Mouse (Mus musculus): Measurements from ENCODE around the gene Ptpro. TPM values are rescaled to one million over a fixed set of nuclear protein-coding genes. Genes with fewer than 3 reads are reported as not detected.

The Ptpro gene
- polyA plus RNA-seq, 1 experiment from 2014 or later = 41.7 TPM

DNA sequence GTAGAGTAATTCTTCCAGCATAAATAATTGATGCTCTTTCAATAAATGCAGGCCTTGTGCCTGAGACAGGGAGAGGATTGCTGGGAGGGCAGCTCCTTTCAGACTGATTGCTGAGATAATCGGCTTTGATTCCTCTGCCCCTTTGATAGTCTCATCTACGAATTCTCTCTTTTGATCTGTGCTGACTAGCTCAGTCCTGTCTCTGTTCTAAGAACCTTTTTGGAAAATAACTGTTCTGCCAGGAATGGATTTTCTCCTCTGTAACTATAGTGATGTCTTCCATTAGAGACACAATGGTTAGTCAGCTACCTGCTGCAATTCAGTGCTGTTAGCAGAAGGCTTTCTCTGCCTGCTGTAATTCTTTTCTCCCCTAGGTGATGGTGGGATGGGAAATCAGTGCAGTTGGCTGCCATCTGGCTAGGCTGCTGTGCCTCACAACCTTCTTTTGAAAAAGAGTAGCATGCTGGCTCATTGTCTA is 159.8 kb downstream of the Ptpro start:
- WGBS = 6% methylated on average over 2 of the region's 2 CpGs
- Histone ChIP-seq H3K9me3 (replicated peaks; ENCODE audit: control insufficient read depth, low read length) (no peaks in the 10 kb centered on the region), H3K27me3 (replicated peaks; ENCODE audit: control insufficient read depth, insufficient read depth, low read length) (no peaks in the 10 kb centered on the region), H3K36me3 (ENCODE audit: control insufficient read depth, insufficient read depth, low read length) (no peaks in the 10 kb centered on the region; the same call in 1 of the 2 replicates), H3K4me2 (ENCODE audit: low read length) (no peak overlapping the region), H3K4me3 (ENCODE audit: low read depth, low read length) (no peak overlapping the region), H3K4me1 (ENCODE audit: control insufficient read depth, insufficient read depth, low read length) (no peaks in the 10 kb centered on the region), H3K9ac (ENCODE audit: low read length) (no peak overlapping the region), H3K27ac (ENCODE audit: low read depth, low read length) (peak overlapping the region; percentile 34)
- peak; percentile 77 for DNase-seq (ENCODE audit: low spot score)
- peak; percentile 81 for ATAC-seq

DNA sequence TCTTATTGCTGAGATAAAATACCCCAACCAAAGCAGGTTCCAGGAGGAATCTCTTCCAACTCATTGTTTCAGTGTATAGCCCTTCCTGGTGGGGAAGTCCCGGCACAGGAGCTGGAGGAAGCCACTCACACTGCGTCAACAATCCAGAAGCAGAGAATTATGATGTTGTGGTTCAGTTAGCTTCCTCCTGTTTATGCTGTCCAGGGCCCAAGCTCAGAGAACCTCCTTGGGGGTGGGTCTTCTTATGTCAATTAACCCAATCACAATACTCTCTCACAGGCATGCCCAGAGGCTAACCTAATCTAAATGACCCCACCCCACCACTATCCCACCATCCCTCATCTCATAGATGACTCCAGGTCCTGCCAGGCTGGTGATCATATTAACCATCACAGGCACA is 160.9 kb downstream of the Ptpro start:
- Histone ChIP-seq H3K4me1 (ENCODE audit: control insufficient read depth, insufficient read depth, low read length) (no peaks in the 10 kb centered on the region), H3K9ac (ENCODE audit: low read length) (no peak overlapping the region), H3K4me2 (ENCODE audit: low read length) (no peak overlapping the region), H3K27me3 (replicated peaks; ENCODE audit: control insufficient read depth, insufficient read depth, low read length) (no peaks in the 10 kb centered on the region), H3K27ac (ENCODE audit: low read depth, low read length) (no peak overlapping the region), H3K9me3 (replicated peaks; ENCODE audit: control insufficient read depth, low read length) (no peaks in the 10 kb centered on the region), H3K36me3 (ENCODE audit: control insufficient read depth, insufficient read depth, low read length) (no peaks in the 10 kb centered on the region), H3K4me3 (ENCODE audit: low read depth, low read length) (no peak overlapping the region)
- DNase-seq (ENCODE audit: low spot score) (no peak), ATAC-seq (no peak)
- WGBS = 68% methylated on average over 2 of the region's 2 CpGs

DNA sequence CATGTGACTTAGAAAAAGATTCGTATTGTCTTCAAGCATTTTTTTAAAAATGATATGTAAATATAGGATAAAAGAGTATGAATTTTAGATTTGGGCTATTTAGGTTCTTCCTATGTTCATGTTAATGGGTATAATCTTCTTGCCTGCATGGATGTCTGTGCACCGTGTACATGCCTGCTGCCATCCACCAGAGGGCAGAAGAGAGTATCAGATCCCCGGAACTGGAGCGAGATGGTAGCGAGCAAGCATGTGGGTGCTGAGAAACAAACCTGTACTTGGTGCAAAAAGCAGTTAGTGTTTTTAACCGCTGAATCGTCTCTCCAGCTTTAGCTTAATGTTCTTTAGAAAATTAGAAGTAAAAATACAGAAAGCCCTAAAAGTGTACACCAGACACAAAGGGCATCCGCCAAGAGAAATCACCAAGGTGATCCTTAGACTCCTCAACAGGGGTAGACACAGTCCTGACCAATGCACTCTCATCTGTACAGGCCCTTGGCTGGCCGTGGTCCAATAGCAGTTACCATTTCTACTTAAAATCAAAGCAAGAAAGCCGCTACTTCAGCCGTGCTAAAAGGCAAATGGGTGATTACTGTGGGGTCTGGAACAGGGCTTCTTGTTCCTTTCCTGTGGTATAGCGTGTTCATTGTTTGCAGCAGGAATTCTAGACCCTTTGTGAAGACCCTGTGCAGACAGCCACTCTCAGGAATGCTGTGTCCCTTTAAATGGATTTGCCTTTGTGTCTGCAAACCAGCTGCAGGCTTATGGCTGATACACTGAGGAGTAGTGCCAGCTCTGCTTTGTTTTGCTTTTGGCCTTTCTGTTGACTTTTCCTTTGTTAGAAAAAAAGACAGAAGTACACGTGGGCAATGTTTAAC is 162.6 kb downstream of the Ptpro start:
- Histone ChIP-seq H3K36me3 (ENCODE audit: control insufficient read depth, insufficient read depth, low read length) (no peaks in the 10 kb centered on the region), H3K4me2 (ENCODE audit: low read length) (no peak overlapping the region), H3K4me3 (ENCODE audit: low read depth, low read length) (no peak overlapping the region), H3K9me3 (replicated peaks; ENCODE audit: control insufficient read depth, low read length) (no peaks in the 10 kb centered on the region), H3K4me1 (ENCODE audit: control insufficient read depth, insufficient read depth, low read length) (no peaks in the 10 kb centered on the region), H3K27me3 (replicated peaks; ENCODE audit: control insufficient read depth, insufficient read depth, low read length) (no peaks in the 10 kb centered on the region), H3K27ac (ENCODE audit: low read depth, low read length) (no peak overlapping the region), H3K9ac (ENCODE audit: low read length) (no peak overlapping the region)
- WGBS = 43% methylated on average over 13 of the region's 13 CpGs
- ATAC-seq = peak; percentile 62
- DNase-seq (ENCODE audit: low spot score) = peak; percentile 69

DNA sequence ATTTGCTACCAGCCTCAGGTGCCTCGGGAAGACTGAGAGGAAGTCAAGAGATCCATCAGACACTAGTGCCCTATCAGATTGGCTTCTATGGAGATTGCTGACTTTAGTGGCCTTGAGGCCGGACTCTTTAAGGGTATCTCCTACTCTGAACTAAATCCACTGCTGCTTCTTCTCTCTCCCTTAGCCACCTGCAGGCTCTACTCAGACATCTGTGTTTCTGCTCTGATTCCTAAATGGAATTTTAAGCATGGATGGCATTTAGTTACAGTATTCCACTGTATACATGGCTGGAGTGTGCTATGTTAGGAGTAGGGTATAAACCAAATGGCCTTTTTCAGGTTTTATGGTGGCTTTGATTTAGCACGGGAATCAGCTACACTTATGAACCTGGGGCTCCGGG is 170.7 kb downstream of the Ptpro start:
- Histone ChIP-seq H3K4me1 (ENCODE audit: control insufficient read depth, insufficient read depth, low read length) (no peaks in the 10 kb centered on the region), H3K36me3 (ENCODE audit: control insufficient read depth, insufficient read depth, low read length) (no peaks in the 10 kb centered on the region), H3K9me3 (replicated peaks; ENCODE audit: control insufficient read depth, low read length) (no peaks in the 10 kb centered on the region), H3K27ac (ENCODE audit: low read depth, low read length) (no peak overlapping the region), H3K4me2 (ENCODE audit: low read length) (no peak overlapping the region), H3K9ac (ENCODE audit: low read length) (no peak overlapping the region), H3K4me3 (ENCODE audit: low read depth, low read length) (no peak overlapping the region), H3K27me3 (replicated peaks; ENCODE audit: control insufficient read depth, insufficient read depth, low read length) (no peaks in the 10 kb centered on the region)
- no peak for DNase-seq (ENCODE audit: low spot score)
- ATAC-seq = no peak
- WGBS = 95% methylated on average over 4 of the region's 4 CpGs

DNA sequence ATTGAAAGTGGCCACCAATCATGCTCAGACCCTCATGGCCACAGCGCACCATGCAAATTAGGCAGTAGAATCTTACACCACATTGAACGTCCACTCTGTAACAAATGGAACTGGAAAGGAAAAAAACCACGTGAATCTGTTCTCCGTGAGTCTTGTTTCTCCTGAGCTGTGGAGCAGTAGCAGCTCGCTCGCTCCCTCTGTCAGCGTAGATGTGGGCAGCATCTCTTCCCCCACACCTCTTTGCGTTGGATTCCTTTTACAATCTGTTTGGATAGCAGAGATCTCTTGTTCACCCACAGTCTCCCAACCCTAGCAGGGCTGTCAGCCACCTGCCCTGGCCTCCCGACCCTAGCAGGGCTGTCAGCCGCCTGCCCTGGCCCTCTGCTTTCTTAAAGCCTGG is 171.7 kb downstream of the Ptpro start:
- Histone ChIP-seq H3K4me2 (ENCODE audit: low read length) (no peak overlapping the region), H3K4me3 (ENCODE audit: low read depth, low read length) (no peak overlapping the region), H3K36me3 (ENCODE audit: control insufficient read depth, insufficient read depth, low read length) (no peaks in the 10 kb centered on the region), H3K4me1 (ENCODE audit: control insufficient read depth, insufficient read depth, low read length) (no peaks in the 10 kb centered on the region), H3K9ac (ENCODE audit: low read length) (no peak overlapping the region), H3K27me3 (replicated peaks; ENCODE audit: control insufficient read depth, insufficient read depth, low read length) (no peaks in the 10 kb centered on the region), H3K9me3 (replicated peaks; ENCODE audit: control insufficient read depth, low read length) (no peaks in the 10 kb centered on the region), H3K27ac (ENCODE audit: low read depth, low read length) (no peak overlapping the region)
- DNase-seq (ENCODE audit: low spot score) (no peak), ATAC-seq (no peak)
- 85% methylated on average over 10 of the region's 10 CpGs for WGBS

DNA sequence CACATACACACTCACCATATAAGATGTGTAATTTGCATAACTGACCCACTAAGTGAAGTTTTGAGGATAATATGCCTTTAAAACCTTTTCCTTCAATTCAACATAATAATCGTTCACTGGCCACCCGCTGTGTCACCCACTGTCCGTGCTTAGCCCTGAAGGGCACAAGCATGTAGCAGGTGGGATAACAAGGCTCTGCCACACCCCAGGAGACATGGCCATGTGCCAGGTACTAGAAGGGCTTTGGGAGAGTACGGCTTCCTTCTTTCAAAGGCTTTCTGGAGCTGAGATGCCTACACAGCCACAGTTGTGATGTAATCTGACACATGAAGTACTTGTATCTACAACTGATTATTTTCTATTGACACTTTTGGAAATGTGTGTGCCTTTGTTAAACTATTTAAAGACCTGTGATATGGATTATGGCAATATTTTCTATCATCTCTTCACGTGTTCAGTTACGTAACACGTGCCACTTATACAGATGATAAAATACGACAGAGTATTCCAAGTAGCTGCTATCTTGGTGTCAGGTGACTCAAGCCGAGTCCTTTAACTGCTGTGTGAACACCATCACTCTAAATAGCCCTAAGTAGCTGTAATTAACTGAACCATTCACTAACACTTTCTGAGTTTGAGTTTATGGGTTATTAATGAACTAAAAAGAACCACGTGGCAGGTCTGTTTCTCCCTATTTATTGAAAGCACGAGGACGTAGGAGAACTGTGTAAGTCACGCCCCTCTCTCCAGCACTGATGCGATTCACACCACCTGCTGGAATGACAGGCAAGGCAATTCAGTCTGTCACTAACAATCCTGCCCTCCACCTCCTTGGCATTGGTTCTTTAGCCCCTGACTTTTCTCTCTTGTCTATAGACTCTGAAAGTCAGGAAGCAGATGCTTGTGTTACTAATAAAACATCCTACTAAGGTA is 173.6 kb downstream of the Ptpro start:
- Histone ChIP-seq H3K36me3 (ENCODE audit: control insufficient read depth, insufficient read depth, low read length) (no peaks in the 10 kb centered on the region), H3K27ac (ENCODE audit: low read depth, low read length) (no peak overlapping the region), H3K9ac (ENCODE audit: low read length) (no peak overlapping the region), H3K4me1 (ENCODE audit: control insufficient read depth, insufficient read depth, low read length) (no peaks in the 10 kb centered on the region), H3K9me3 (replicated peaks; ENCODE audit: control insufficient read depth, low read length) (no peaks in the 10 kb centered on the region), H3K4me2 (ENCODE audit: low read length) (no peak overlapping the region), H3K27me3 (replicated peaks; ENCODE audit: control insufficient read depth, insufficient read depth, low read length) (no peaks in the 10 kb centered on the region), H3K4me3 (ENCODE audit: low read depth, low read length) (no peak overlapping the region)
- WGBS = 46% methylated on average over 14 of the region's 14 CpGs
- ATAC-seq (no peak), DNase-seq (ENCODE audit: low spot score) (no peak)

DNA sequence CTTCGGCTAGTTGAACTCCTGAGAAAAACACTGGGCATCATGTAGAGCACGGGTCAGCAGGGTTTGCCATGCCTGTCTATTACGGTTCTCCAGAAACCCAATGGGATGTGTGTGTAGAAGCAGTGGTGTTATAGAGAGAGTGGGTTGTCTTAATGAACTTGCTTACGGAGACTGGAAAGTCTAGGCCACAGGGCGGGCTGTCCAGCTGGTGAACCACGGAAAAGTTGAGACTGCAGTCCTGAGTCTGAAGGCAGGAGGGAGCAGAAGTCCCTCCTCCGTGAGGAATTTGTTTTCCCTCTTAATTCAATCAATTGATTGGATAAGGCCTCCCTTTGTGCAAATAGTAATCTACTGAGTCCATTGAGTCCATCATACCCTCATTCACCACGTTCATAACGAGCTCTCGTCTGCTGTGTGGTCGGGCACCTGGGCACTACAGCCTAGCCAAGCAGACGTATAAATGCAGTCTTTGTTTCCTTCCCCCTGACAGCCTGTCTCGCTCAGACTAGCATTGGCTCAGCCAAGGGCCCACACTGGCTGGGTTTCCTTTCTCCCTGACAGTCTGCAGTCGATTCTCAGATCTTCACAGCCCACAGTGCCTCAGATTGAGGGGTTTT is 181.5 kb downstream of the Ptpro start:
- ATAC-seq (peak; percentile 88), DNase-seq (ENCODE audit: low spot score) (peak; percentile 83)
- peak overlapping the region; percentile 22; the same call in 1 of the 2 replicates for H3K9ac ChIP-seq (ENCODE audit: low read length)
- H3K4me3 ChIP-seq (ENCODE audit: low read depth, low read length) = no peak overlapping the region
- H3K4me2 ChIP-seq (ENCODE audit: low read length) = no peak overlapping the region
- H3K27ac ChIP-seq (ENCODE audit: low read depth, low read length) = peak overlapping the region; percentile 17; the same call in 1 of the 2 replicates
- 0 out of 2 replicates have a peak, but pooled peaks cover 3% of the 10 kb centered on the region for H3K27me3 ChIP-seq (replicated peaks; ENCODE audit: control insufficient read depth, insufficient read depth, low read length)
- no peaks in the 10 kb centered on the region for H3K9me3 ChIP-seq (replicated peaks; ENCODE audit: control insufficient read depth, low read length)
- peaks cover 10% of the 10 kb centered on the region for H3K4me1 ChIP-seq (ENCODE audit: control insufficient read depth, insufficient read depth, low read length)
- 22% methylated on average over 14 of the region's 14 CpGs for WGBS
- no peaks in the 10 kb centered on the region for H3K36me3 ChIP-seq (ENCODE audit: control insufficient read depth, insufficient read depth, low read length)

DNA sequence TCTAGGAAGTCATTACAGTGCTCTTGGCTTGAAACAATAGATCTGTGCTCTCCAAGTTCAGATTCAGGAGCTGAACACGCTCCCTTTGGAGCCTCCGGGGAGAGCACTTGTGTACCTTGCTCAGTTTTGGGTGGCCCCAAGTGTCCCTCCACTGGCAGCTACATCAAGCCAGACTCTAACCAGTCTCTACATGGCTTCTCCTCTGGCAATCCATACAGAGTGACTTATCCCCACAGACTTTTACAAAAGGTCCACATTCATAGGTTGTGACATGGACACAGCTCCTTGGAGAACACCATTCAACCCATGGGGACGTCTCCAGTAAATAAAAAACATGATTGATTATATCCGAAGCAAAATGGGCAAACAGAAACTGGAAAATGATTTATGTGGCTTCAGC is 185.4 kb downstream of the Ptpro start:
- Histone ChIP-seq H3K36me3 (ENCODE audit: control insufficient read depth, insufficient read depth, low read length) (no peaks in the 10 kb centered on the region), H3K4me1 (ENCODE audit: control insufficient read depth, insufficient read depth, low read length) (peaks cover 10% of the 10 kb centered on the region), H3K9ac (ENCODE audit: low read length) (no peak overlapping the region), H3K27ac (ENCODE audit: low read depth, low read length) (no peak overlapping the region), H3K4me2 (ENCODE audit: low read length) (no peak overlapping the region), H3K9me3 (replicated peaks; ENCODE audit: control insufficient read depth, low read length) (no peaks in the 10 kb centered on the region), H3K4me3 (ENCODE audit: low read depth, low read length) (no peak overlapping the region), H3K27me3 (replicated peaks; ENCODE audit: control insufficient read depth, insufficient read depth, low read length) (0 out of 2 replicates have a peak, but pooled peaks cover 3% of the 10 kb centered on the region)
- DNase-seq (ENCODE audit: low spot score) = no peak
- no peak for ATAC-seq
- 52% methylated on average over 4 of the region's 4 CpGs for WGBS
